Mouse (Mus musculus): ENCODE results near the gene Dpf3. TPM values are rescaled to one million over a fixed set of nuclear protein-coding genes. Genes with fewer than 3 reads are reported as not detected.

Dpf3 gene
- polyA plus RNA-seq, 1 experiment: 26.0 TPM

DNA sequence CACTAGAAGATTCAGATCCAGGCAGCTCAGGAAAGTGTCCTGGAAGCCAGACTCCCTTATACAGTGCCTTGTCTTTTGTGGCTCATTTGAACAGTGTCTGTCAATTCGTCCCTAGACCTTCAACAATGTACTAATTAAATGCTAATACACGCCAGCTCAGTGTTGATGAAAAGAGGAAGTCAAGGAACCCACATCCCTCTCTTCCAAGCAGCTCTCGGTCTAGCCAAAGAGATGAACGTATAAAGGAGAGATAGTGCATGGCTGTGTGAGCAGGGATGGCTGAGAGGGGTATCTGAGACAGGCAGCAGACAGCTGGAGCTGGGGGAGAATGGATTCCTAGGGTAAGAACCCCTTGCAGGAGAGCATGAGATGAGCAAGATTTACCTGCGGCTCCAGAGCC is 189.2 kb downstream of the Dpf3 start:
- TF ChIP-seq CTCF (IDR thresholded peaks at IDR 0.05; ENCODE audit: control insufficient read depth, insufficient read depth, insufficient replicate concordance, low read depth, low read length) (no peak), POLR2A (IDR thresholded peaks at IDR 0.05; ENCODE audit: control insufficient read depth, low read depth, low read length) (no peak)
- H3K27ac ChIP-seq (ENCODE audit: control insufficient read depth, insufficient read depth, low read depth, low read length): no peak overlapping the region

DNA sequence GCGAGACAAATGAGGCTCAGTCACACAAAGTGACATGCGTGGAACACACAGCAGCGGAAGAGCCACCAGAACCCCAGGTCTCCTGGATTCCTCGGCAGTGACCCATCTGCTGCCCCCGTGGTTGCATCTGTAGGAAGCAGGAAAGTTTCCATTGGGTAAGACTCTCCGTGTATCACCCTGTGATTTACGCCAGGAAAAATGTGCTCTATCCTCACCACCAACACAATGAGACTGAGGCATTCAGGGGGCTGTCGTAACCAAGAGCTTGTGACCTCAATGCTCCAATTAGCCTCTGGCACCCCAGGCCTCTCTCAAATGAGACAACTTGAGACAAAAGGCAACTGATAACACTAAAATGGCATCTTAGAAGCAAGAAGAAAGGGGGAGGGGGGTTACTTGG is 192.5 kb downstream of the Dpf3 start:
- Histone ChIP-seq H3K27ac (ENCODE audit: control insufficient read depth, insufficient read depth, low read depth, low read length) (no peak overlapping the region; the same call in 1 of the 2 replicates), H3K4me1 (ENCODE audit: control insufficient read depth, insufficient read depth, low read length) (no peaks in the 10 kb centered on the region; the same call in 1 of the 2 replicates), H3K4me3 (ENCODE audit: control insufficient read depth, low read depth, low read length) (no peak overlapping the region), H3K36me3 (ENCODE audit: control insufficient read depth, insufficient read depth, low read length) (no peaks in the 10 kb centered on the region), H3K27me3 (ENCODE audit: control insufficient read depth, insufficient read depth, low read length) (no peaks in the 10 kb centered on the region)
- TF ChIP-seq POLR2A (IDR thresholded peaks at IDR 0.05; ENCODE audit: control insufficient read depth, low read depth, low read length) (no peak), CTCF (IDR thresholded peaks at IDR 0.05; ENCODE audit: control insufficient read depth, insufficient read depth, insufficient replicate concordance, low read depth, low read length) (no peak)

More for the DNA sequence above, 189.2 kb downstream of the Dpf3 start:
- Histone ChIP-seq H3K4me1 (ENCODE audit: control insufficient read depth, insufficient read depth, low read length) (peaks cover 3% of the 10 kb centered on the region; the same call in 1 of the 2 replicates), H3K36me3 (ENCODE audit: control insufficient read depth, insufficient read depth, low read length) (no peaks in the 10 kb centered on the region), H3K4me3 (ENCODE audit: control insufficient read depth, low read depth, low read length) (no peak overlapping the region), H3K27me3 (ENCODE audit: control insufficient read depth, insufficient read depth, low read length) (no peaks in the 10 kb centered on the region)

DNA sequence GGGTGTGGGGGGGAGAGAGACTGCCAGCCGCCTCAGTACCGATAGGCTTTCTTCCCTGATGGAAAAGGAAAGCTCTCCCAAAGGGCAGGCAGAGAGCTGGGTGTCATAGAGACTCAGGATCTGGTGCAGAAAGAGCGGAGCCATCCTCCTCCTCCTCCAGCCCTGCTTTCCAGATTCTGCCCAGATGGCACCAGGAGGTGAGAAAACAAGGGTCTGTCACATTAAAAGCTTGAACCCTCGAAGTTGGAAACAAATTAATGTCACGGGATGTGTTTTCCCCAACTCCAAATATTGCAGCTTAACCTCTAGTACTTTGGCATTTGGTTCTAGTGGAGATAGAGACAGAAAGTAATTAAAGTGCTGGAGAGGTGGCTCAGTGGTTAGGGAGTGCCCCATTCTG is 195.6 kb downstream of the Dpf3 start:
- TF ChIP-seq CTCF (IDR thresholded peaks at IDR 0.05; ENCODE audit: control insufficient read depth, insufficient read depth, insufficient replicate concordance, low read depth, low read length) (no peak), POLR2A (IDR thresholded peaks at IDR 0.05; ENCODE audit: control insufficient read depth, low read depth, low read length) (no peak)
- no peaks in the 10 kb centered on the region for H3K27me3 ChIP-seq (ENCODE audit: control insufficient read depth, insufficient read depth, low read length)
- H3K36me3 ChIP-seq (ENCODE audit: control insufficient read depth, insufficient read depth, low read length): no peaks in the 10 kb centered on the region
- no peaks in the 10 kb centered on the region; the same call in 1 of the 2 replicates for H3K4me1 ChIP-seq (ENCODE audit: control insufficient read depth, insufficient read depth, low read length)
- no peak overlapping the region for H3K4me3 ChIP-seq (ENCODE audit: control insufficient read depth, low read depth, low read length)
- H3K27ac ChIP-seq (ENCODE audit: control insufficient read depth, insufficient read depth, low read depth, low read length): no peak overlapping the region

DNA sequence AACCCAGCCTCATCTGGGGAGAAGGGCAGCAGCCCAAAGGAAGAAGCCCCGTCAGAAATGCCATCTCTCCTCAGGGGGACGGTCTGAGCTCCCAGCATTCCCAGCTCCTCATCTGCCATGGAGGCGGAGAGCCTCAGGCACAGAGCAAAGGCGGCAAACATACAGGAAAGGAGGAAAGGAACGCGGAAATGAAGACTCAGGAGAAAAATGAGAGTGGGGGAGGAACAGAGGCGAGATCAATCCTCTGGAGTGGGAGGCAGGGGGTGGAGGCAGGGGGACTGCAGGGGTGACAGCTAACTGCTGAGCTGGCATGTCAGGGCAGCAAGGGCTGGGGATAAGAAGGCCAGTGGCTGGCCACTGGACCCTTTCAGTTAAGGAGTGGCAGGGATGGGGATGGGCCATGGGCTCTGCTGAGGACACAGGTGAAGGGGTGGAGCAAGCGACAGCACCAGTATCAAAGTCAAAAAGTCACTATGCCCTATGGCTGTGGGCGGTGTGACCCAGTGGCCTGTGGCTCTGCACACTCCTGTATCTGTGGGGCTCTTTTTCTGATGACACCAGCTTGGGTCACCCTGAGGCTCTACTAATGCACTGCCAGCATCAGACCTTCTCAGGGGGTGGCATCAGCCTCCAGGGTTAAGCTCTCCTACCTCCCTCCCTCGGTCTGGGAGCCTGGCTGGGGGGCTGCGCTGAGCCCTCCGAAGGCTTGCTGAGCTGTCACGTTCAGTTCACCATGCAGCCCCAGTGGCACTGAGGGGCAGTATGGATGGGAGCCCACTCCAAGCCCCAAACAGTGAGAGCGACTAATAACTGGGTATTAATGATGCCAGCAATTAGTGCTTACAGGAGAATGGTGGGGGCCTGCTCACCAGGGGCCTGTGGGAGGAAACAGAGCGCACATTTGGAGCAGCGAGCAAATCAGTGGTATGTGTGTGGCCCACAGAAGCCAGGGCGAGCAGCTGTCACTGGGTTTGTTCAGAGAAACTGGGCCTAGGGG is 200.7 kb downstream of the Dpf3 start:
- Histone ChIP-seq H3K27me3 (ENCODE audit: control insufficient read depth, insufficient read depth, low read length) (no peaks in the 10 kb centered on the region), H3K27ac (ENCODE audit: control insufficient read depth, insufficient read depth, low read depth, low read length) (no peak overlapping the region), H3K4me1 (ENCODE audit: control insufficient read depth, insufficient read depth, low read length) (peaks cover 3% of the 10 kb centered on the region), H3K36me3 (ENCODE audit: control insufficient read depth, insufficient read depth, low read length) (no peaks in the 10 kb centered on the region), H3K4me3 (ENCODE audit: control insufficient read depth, low read depth, low read length) (no peak overlapping the region)
- no peak for TF ChIP-seq POLR2A (IDR thresholded peaks at IDR 0.05; ENCODE audit: control insufficient read depth, low read depth, low read length)
- no peak for TF ChIP-seq CTCF (IDR thresholded peaks at IDR 0.05; ENCODE audit: control insufficient read depth, insufficient read depth, insufficient replicate concordance, low read depth, low read length)

DNA sequence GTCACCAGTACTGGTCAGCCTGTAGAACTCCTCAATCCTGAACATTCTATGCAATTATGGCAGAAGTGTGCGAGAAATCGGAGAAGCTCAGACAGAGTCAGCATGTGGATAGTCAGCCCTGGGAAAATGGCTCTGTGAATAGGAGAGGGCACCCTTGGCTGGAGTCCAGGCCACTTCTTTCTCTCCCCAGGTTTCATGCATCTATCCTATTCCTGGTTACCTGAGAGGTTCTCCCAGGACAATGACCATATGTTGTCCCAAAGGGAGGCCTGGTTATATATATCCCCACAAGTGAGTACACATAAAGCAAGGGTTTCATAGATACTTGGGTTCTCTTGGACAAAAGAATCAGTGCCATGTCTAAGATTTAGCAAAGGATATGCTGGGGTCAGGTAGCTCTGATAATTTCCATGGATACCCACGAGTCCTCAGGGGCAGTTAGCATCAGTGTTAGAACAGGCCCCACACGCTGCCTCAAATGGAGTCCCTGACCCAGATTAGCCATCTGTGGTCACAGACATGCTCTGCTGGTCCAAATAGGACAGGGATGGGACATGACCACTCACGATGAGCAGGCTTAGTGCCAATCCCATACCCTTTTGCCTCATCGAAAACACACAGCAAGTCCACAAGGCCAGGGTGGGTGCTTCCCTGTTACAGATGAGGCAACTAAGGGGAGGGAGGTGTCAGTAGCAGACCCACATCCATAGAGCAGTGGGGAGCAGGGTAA is 203.8 kb downstream of the Dpf3 start:
- TF ChIP-seq CTCF (IDR thresholded peaks at IDR 0.05; ENCODE audit: control insufficient read depth, insufficient read depth, insufficient replicate concordance, low read depth, low read length) (no peak), POLR2A (IDR thresholded peaks at IDR 0.05; ENCODE audit: control insufficient read depth, low read depth, low read length) (no peak)
- no peaks in the 10 kb centered on the region for H3K27me3 ChIP-seq (ENCODE audit: control insufficient read depth, insufficient read depth, low read length)

DNA sequence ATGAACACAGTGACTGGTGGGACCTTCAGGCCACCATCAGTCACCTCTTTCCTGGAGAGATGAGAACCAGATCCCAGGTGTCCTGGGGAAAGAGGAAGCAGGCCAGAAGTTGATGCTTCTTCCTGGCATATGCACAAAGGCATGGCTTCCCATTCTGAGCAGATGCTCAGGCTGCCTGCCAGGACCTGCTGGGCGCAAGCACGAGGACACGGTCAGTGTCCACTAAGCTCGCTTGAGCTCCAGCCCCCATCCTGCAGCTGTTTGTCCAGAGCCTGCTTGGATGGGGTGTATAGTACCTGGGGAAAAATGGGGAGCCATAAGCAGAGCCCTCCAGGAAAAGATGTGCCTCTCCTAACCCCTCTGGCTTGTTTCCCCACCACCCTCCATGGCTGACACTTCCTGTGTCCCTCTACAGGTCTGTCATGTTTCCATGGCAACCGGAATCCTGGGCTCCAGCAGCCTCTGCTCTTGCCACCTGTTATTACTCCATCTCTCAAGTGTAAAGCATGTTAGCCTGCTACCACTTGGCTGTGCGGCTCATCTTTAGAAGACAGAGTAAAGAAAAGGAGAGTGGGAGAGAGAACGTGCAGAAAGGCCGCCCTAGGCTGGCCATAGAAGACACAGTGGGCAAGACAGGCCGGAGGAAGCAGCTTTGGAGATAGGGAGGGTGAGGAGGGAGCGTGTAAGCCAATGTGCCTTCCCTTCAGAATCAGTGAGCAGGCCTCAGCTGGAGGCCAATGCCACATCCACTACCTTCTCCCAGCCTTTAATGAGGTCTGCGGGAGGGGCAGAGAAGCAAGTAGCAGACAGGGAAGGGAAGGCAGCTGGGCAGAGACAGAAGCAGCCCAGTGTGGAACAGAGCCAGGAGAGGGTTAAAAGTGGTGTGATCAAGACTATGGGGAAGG is 209.7 kb downstream of the Dpf3 start:
- TF ChIP-seq POLR2A (IDR thresholded peaks at IDR 0.05; ENCODE audit: control insufficient read depth, low read depth, low read length) (no peak), CTCF (IDR thresholded peaks at IDR 0.05; ENCODE audit: control insufficient read depth, insufficient read depth, insufficient replicate concordance, low read depth, low read length) (no peak)
- Histone ChIP-seq H3K4me1 (ENCODE audit: control insufficient read depth, insufficient read depth, low read length) (peaks cover 9% of the 10 kb centered on the region), H3K27ac (ENCODE audit: control insufficient read depth, insufficient read depth, low read depth, low read length) (no peak overlapping the region), H3K36me3 (ENCODE audit: control insufficient read depth, insufficient read depth, low read length) (no peaks in the 10 kb centered on the region), H3K4me3 (ENCODE audit: control insufficient read depth, low read depth, low read length) (peak overlapping the region; percentile 12; the same call in 1 of the 2 replicates), H3K27me3 (ENCODE audit: control insufficient read depth, insufficient read depth, low read length) (no peaks in the 10 kb centered on the region)

More for the DNA sequence above, 203.8 kb downstream of the Dpf3 start:
- Histone ChIP-seq H3K36me3 (ENCODE audit: control insufficient read depth, insufficient read depth, low read length) (no peaks in the 10 kb centered on the region), H3K4me3 (ENCODE audit: control insufficient read depth, low read depth, low read length) (no peak overlapping the region), H3K4me1 (ENCODE audit: control insufficient read depth, insufficient read depth, low read length) (peaks cover 3% of the 10 kb centered on the region), H3K27ac (ENCODE audit: control insufficient read depth, insufficient read depth, low read depth, low read length) (no peak overlapping the region)

Data from testis, adult 2 months (tissue).